Mouse (Mus musculus): ENCODE results near the gene Lpar4. TPM values are rescaled to one million over a fixed set of nuclear protein-coding genes. Genes with fewer than 3 reads are reported as not detected.

Lpar4 gene
- polyA plus RNA-seq (2016; fragmentation: Nextera tagmentation; extraction: Ambion mirVana): 5.3 and 6.0 TPM in 2 replicates

GRCm38 (mm10) chrX:106920175-106920827 lies at the start of gene Lpar4:
Gene Lpar4 (plus strand): TSS chrX:106920625.
- 9% methylated on average over 11 of the region's 11 CpGs for WGBS (ENCODE audit: insufficient replicate concordance)
- no peak within 1 kb of the TSS for H3K27ac ChIP-seq
- no peaks in the 10 kb centered on the region for H3K4me1 ChIP-seq
- H3K9ac ChIP-seq: 0 out of 2 replicates have a peak within 1 kb of the TSS, but pooled peaks have one; percentile 17
- H3K4me2 ChIP-seq: peak within 1 kb of the TSS; percentile 54
- ATAC-seq: no peak
- no peaks in the 10 kb centered on the region for H3K36me3 ChIP-seq
- H3K4me3 ChIP-seq: peak within 1 kb of the TSS; percentile 45
- H3K27me3 ChIP-seq (replicated peaks): no peaks in the 10 kb centered on the region
- H3K9me3 ChIP-seq (replicated peaks): no peaks in the 10 kb centered on the region

- no peak for ATAC-seq
- Histone ChIP-seq H3K4me3 (no peak overlapping the region), H3K4me1 (no peaks in the 10 kb centered on the region), H3K4me2 (no peak overlapping the region), H3K9me3 (replicated peaks) (no peaks in the 10 kb centered on the region), H3K9ac (no peak overlapping the region), H3K27me3 (replicated peaks) (no peaks in the 10 kb centered on the region), H3K27ac (no peak overlapping the region), H3K36me3 (no peaks in the 10 kb centered on the region)
- WGBS (ENCODE audit: insufficient replicate concordance): 54% methylated on average over 3 of the region's 3 CpGs
Measured at GRCm38 (mm10) chrX:106871426-106871825, 49.0 kb upstream of the Lpar4 start.

- Histone ChIP-seq H3K36me3 (no peaks in the 10 kb centered on the region), H3K27ac (no peak overlapping the region), H3K4me2 (no peak overlapping the region), H3K27me3 (replicated peaks) (no peaks in the 10 kb centered on the region), H3K4me1 (no peaks in the 10 kb centered on the region), H3K9me3 (replicated peaks) (no peaks in the 10 kb centered on the region), H3K4me3 (no peak overlapping the region), H3K9ac (no peak overlapping the region)
- no peak for ATAC-seq
- 33% methylated on average over 3 of the region's 3 CpGs for WGBS (ENCODE audit: insufficient replicate concordance)
Measured at GRCm38 (mm10) chrX:106871894-106872293, 48.5 kb upstream of the Lpar4 start.

GRCm38 (mm10) chrX:106872315-106872714 lies 48.1 kb upstream of the Lpar4 start:
- 54% methylated on average over 4 of the region's 4 CpGs for WGBS (ENCODE audit: insufficient replicate concordance)
- no peaks in the 10 kb centered on the region for H3K4me1 ChIP-seq
- ATAC-seq: no peak
- H3K9ac ChIP-seq: no peak overlapping the region
- H3K4me2 ChIP-seq: no peak overlapping the region
- H3K4me3 ChIP-seq: no peak overlapping the region
- no peaks in the 10 kb centered on the region for H3K27me3 ChIP-seq (replicated peaks)
- H3K36me3 ChIP-seq: no peaks in the 10 kb centered on the region
- H3K9me3 ChIP-seq (replicated peaks): no peaks in the 10 kb centered on the region
- no peak overlapping the region for H3K27ac ChIP-seq

GRCm38 (mm10) chrX:106897707-106898275 lies 22.6 kb upstream of the Lpar4 start:
- Histone ChIP-seq H3K36me3 (no peaks in the 10 kb centered on the region), H3K9ac (no peak overlapping the region), H3K27ac (no peak overlapping the region), H3K9me3 (replicated peaks) (no peaks in the 10 kb centered on the region), H3K4me1 (no peaks in the 10 kb centered on the region), H3K27me3 (replicated peaks) (no peaks in the 10 kb centered on the region), H3K4me2 (no peak overlapping the region), H3K4me3 (no peak overlapping the region)
- no peak for ATAC-seq
- WGBS (ENCODE audit: insufficient replicate concordance): 54% methylated on average over 2 of the region's 2 CpGs

- WGBS (ENCODE audit: insufficient replicate concordance): 14% methylated on average over 9 of the region's 9 CpGs
- 0 out of 2 replicates have a peak overlapping the region, but pooled peaks have one; percentile 17 for H3K9ac ChIP-seq
- no peaks in the 10 kb centered on the region for H3K9me3 ChIP-seq (replicated peaks)
- peak overlapping the region; percentile 45 for H3K4me3 ChIP-seq
- peak overlapping the region; percentile 54 for H3K4me2 ChIP-seq
- no peak for ATAC-seq
- no peaks in the 10 kb centered on the region for H3K27me3 ChIP-seq (replicated peaks)
- H3K36me3 ChIP-seq: no peaks in the 10 kb centered on the region
- no peak overlapping the region for H3K27ac ChIP-seq
- no peaks in the 10 kb centered on the region for H3K4me1 ChIP-seq
Measured at GRCm38 (mm10) chrX:106920828-106921619, 599 bp downstream of the Lpar4 start.

- no peak for ATAC-seq
- Histone ChIP-seq H3K4me1 (no peaks in the 10 kb centered on the region), H3K9me3 (replicated peaks) (no peaks in the 10 kb centered on the region), H3K9ac (no peak overlapping the region), H3K27me3 (replicated peaks) (no peaks in the 10 kb centered on the region), H3K4me2 (no peak overlapping the region), H3K36me3 (no peaks in the 10 kb centered on the region), H3K4me3 (no peak overlapping the region), H3K27ac (no peak overlapping the region)
Measured at GRCm38 (mm10) chrX:106924572-106924971, 4.1 kb downstream of the Lpar4 start.

GRCm38 (mm10) chrX:106939326-106939725 lies 18.9 kb downstream of the Lpar4 start:
- no peak overlapping the region for H3K4me3 ChIP-seq
- H3K36me3 ChIP-seq: no peaks in the 10 kb centered on the region
- no peak overlapping the region for H3K27ac ChIP-seq
- no peaks in the 10 kb centered on the region for H3K4me1 ChIP-seq
- 72% methylated on average over 3 of the region's 3 CpGs for WGBS (ENCODE audit: insufficient replicate concordance)
- H3K4me2 ChIP-seq: no peak overlapping the region
- H3K27me3 ChIP-seq (replicated peaks): no peaks in the 10 kb centered on the region
- H3K9ac ChIP-seq: no peak overlapping the region
- no peak for ATAC-seq
- H3K9me3 ChIP-seq (replicated peaks): no peaks in the 10 kb centered on the region

- no peaks in the 10 kb centered on the region for H3K36me3 ChIP-seq
- no peak overlapping the region for H3K9ac ChIP-seq
- no peaks in the 10 kb centered on the region for H3K9me3 ChIP-seq (replicated peaks)
- no peak overlapping the region for H3K27ac ChIP-seq
- H3K4me1 ChIP-seq: no peaks in the 10 kb centered on the region
- no peak overlapping the region for H3K4me2 ChIP-seq
- 40% methylated on average over 1 of the region's 1 CpGs for WGBS (ENCODE audit: insufficient replicate concordance)
- H3K27me3 ChIP-seq (replicated peaks): no peaks in the 10 kb centered on the region
- no peak overlapping the region for H3K4me3 ChIP-seq
- no peak for ATAC-seq
Measured at GRCm38 (mm10) chrX:106950558-106950957, 30.1 kb downstream of the Lpar4 start.

- Histone ChIP-seq H3K27me3 (replicated peaks) (no peaks in the 10 kb centered on the region), H3K4me2 (no peak overlapping the region)
Measured at GRCm38 (mm10) chrX:106951016-106951415, 30.6 kb downstream of the Lpar4 start.

GRCm38 (mm10) chrX:106953840-106954239 lies 33.4 kb downstream of the Lpar4 start:
- H3K27me3 ChIP-seq (replicated peaks): no peaks in the 10 kb centered on the region
- no peak overlapping the region for H3K4me2 ChIP-seq
- H3K4me1 ChIP-seq: no peaks in the 10 kb centered on the region
- H3K4me3 ChIP-seq: no peak overlapping the region
- H3K36me3 ChIP-seq: no peaks in the 10 kb centered on the region
- ATAC-seq: no peak
- H3K9ac ChIP-seq: no peak overlapping the region
- H3K9me3 ChIP-seq (replicated peaks): no peaks in the 10 kb centered on the region
- H3K27ac ChIP-seq: no peak overlapping the region
- 59% methylated on average over 1 of the region's 1 CpGs for WGBS (ENCODE audit: insufficient replicate concordance)

More at GRCm38 (mm10) chrX:106951016-106951415, 30.6 kb downstream of the Lpar4 start:
- Histone ChIP-seq H3K4me3 (no peak overlapping the region), H3K4me1 (no peaks in the 10 kb centered on the region), H3K9ac (no peak overlapping the region), H3K9me3 (replicated peaks) (no peaks in the 10 kb centered on the region), H3K27ac (no peak overlapping the region), H3K36me3 (no peaks in the 10 kb centered on the region)
- WGBS (ENCODE audit: insufficient replicate concordance): 15% methylated on average over 2 of the region's 2 CpGs
- no peak for ATAC-seq

GRCm38 (mm10) chrX:106962233-106962632 lies 41.8 kb downstream of the Lpar4 start:
- Histone ChIP-seq H3K27me3 (replicated peaks) (no peaks in the 10 kb centered on the region), H3K9me3 (replicated peaks) (no peaks in the 10 kb centered on the region), H3K36me3 (no peaks in the 10 kb centered on the region), H3K4me2 (no peak overlapping the region), H3K4me3 (no peak overlapping the region), H3K27ac (no peak overlapping the region), H3K9ac (no peak overlapping the region), H3K4me1 (no peaks in the 10 kb centered on the region)
- WGBS (ENCODE audit: insufficient replicate concordance): 62% methylated on average over 2 of the region's 2 CpGs
- ATAC-seq: no peak

Data from liver, embryonic 12.5 days (tissue).